Mouse (Mus musculus): ENCODE results near the gene B3galt6. TPM values are rescaled to one million over a fixed set of nuclear protein-coding genes. Genes with fewer than 3 reads are reported as not detected.

The B3galt6 gene
- polyA plus RNA-seq, 1 experiment: 4.5 TPM

DNA sequence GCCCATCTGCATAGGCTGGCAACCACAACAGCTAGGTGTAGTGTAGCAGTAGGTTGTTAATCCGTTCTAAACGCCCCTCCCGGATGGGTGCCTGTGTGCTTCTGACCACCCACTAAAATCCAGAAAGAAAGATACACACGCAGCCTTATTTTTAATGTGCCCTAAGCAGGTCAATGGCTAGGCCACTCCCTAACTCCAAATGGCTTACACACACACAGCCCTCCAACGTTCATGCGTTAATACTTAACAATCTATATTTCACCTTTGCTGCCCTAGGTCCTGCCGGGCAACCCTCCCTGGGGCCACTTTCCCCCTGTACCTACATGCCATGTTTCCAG lies 38.8 kb upstream of the B3galt6 start:
- peak overlapping the region; percentile 21; the same call in 1 of the 2 replicates for H3K27ac ChIP-seq (ENCODE audit: insufficient read depth, low read depth, low read length)
- TF ChIP-seq CTCF (conservative IDR thresholded peaks at IDR 0.05; ENCODE audit: insufficient read depth, insufficient read length, low read depth, low read length): no peak
- no peak for TF ChIP-seq POLR2A (IDR thresholded peaks at IDR 0.05; ENCODE audit: low read depth, low read length)
- no peaks in the 10 kb centered on the region for H3K27me3 ChIP-seq (replicated peaks; ENCODE audit: control insufficient read depth, insufficient read depth, low read length)
- H3K4me1 ChIP-seq (ENCODE audit: control insufficient read depth, insufficient read depth, low read length): peaks cover 15% of the 10 kb centered on the region
- WGBS: 5% methylated on average over 7 of the region's 7 CpGs
- H3K4me3 ChIP-seq (ENCODE audit: insufficient read depth, low read depth, low read length): peak overlapping the region; percentile 57
- no peaks in the 10 kb centered on the region for H3K36me3 ChIP-seq (ENCODE audit: control insufficient read depth, insufficient read depth, low read length)
- no peak for DNase-seq

DNA sequence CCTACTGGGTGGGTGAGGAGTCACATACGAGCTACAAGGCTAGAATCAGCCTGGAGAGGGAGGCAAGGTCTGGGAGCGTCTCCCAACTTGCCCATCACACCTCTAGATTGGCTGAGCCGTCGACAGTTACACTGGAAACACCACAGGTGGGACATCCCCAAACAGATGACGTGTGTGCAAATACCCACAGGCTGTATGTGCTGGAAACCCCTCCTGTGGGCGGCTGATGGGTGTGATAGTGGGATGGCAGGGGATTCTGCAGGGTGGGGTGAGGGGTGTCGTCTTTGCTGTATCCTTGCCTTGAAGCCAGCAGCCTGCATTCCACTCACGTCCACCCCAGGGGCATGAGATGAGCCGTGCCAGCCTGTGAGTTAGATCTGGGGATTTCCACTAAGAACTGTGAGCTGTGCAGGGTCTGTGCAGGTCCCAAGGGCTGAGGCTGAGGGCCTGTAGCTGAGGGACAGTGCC lies 38.2 kb upstream of the B3galt6 start:
- H3K27ac ChIP-seq (ENCODE audit: insufficient read depth, low read depth, low read length): peak overlapping the region; percentile 21; the same call in 1 of the 2 replicates
- H3K27me3 ChIP-seq (replicated peaks; ENCODE audit: control insufficient read depth, insufficient read depth, low read length): no peaks in the 10 kb centered on the region

DNA sequence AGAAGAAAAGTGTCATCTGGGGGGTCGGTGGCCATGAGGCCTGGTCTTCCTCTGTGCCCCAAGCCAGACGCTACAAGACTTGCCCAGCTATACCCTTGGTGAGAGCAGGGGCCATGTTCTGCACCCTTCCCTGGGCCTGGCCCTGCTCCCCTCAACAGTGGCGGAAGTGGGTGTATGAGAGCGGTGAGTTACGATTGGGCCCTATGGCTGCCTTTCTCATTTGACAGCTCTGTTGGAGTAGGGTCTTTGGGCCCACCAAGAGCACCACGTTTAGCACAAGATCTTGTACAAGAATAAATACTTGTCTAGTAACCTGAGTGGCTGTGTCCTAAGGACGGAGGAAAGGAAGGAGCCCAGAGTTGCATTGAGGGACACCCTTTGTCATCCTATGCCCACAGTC lies 36.1 kb upstream of the B3galt6 start:
- Histone ChIP-seq H3K27me3 (replicated peaks; ENCODE audit: control insufficient read depth, insufficient read depth, low read length) (no peaks in the 10 kb centered on the region), H3K4me1 (ENCODE audit: control insufficient read depth, insufficient read depth, low read length) (peaks cover 15% of the 10 kb centered on the region), H3K27ac (ENCODE audit: insufficient read depth, low read depth, low read length) (no peak overlapping the region), H3K36me3 (ENCODE audit: control insufficient read depth, insufficient read depth, low read length) (no peaks in the 10 kb centered on the region), H3K4me3 (ENCODE audit: insufficient read depth, low read depth, low read length) (no peak overlapping the region)
- WGBS: 89% methylated on average over 7 of the region's 7 CpGs
- no peak for DNase-seq
- TF ChIP-seq POLR2A (IDR thresholded peaks at IDR 0.05; ENCODE audit: low read depth, low read length): no peak
- TF ChIP-seq CTCF (conservative IDR thresholded peaks at IDR 0.05; ENCODE audit: insufficient read depth, insufficient read length, low read depth, low read length): no peak

More for the DNA sequence above, 38.2 kb upstream of the B3galt6 start:
- 41% methylated on average over 9 of the region's 9 CpGs for WGBS
- TF ChIP-seq CTCF (conservative IDR thresholded peaks at IDR 0.05; ENCODE audit: insufficient read depth, insufficient read length, low read depth, low read length) (no peak), POLR2A (IDR thresholded peaks at IDR 0.05; ENCODE audit: low read depth, low read length) (no peak)
- DNase-seq: no peak
- Histone ChIP-seq H3K4me3 (ENCODE audit: insufficient read depth, low read depth, low read length) (peak overlapping the region; percentile 57), H3K4me1 (ENCODE audit: control insufficient read depth, insufficient read depth, low read length) (peaks cover 15% of the 10 kb centered on the region), H3K36me3 (ENCODE audit: control insufficient read depth, insufficient read depth, low read length) (no peaks in the 10 kb centered on the region)

DNA sequence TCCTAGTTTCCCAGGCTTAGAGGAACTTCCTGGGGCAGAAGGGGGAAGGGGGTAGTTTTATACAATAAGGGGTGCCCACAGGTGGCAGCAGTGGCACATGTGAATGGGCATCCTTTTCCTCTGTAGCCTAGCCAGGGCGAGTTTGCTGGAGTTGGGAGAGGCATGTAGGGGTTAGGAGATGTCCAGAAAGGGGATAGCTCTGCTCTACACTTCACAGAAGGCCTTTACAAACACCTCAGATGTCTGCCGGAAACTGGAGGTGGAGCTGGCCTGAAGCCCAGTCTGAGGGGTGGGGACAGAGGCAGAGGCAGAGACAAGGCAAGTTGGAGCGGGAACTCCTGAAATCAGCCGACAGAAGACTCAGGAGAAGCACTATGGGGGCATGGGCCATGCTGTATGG lies 33.6 kb upstream of the B3galt6 start, which contains the start of gene Tnfrsf18:
Gene Tnfrsf18, plus strand, starts transcription at position 152 of the 400 bp plus-strand sequence.
- Histone ChIP-seq H3K4me1 (ENCODE audit: control insufficient read depth, insufficient read depth, low read length) (peaks cover 4% of the 10 kb centered on the region; the same call in 1 of the 2 replicates), H3K36me3 (ENCODE audit: control insufficient read depth, insufficient read depth, low read length) (no peaks in the 10 kb centered on the region), H3K27ac (ENCODE audit: insufficient read depth, low read depth, low read length) (no peak within 1 kb of the TSS), H3K27me3 (replicated peaks; ENCODE audit: control insufficient read depth, insufficient read depth, low read length) (no peaks in the 10 kb centered on the region), H3K4me3 (ENCODE audit: insufficient read depth, low read depth, low read length) (no peak within 1 kb of the TSS)
- 17% methylated on average over 4 of the region's 4 CpGs for WGBS
- peak; percentile 36 for DNase-seq
- TF ChIP-seq POLR2A (IDR thresholded peaks at IDR 0.05; ENCODE audit: low read depth, low read length) (no peak), CTCF (conservative IDR thresholded peaks at IDR 0.05; ENCODE audit: insufficient read depth, insufficient read length, low read depth, low read length) (no peak; the same call in 1 of the 2 replicates)

DNA sequence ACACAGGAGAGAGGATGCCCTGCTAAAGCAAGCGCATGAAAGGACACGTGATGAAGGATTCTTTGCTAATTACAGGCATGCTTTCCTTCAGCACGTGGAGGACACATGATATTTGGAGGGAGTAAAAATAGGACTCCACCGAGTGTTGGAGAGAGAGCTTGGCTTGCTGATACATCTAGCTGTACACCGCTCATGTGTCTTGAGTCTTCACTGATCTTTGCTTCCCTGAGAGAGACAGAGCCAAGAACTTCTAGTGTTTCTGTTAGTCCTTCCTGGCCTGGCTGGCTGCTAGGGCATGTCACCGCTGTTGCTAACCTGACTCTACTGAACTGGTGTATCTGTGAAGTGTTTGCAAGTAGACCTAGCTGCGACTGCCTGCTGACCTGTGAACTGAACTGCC lies 31.7 kb upstream of the B3galt6 start:
- Histone ChIP-seq H3K27ac (ENCODE audit: insufficient read depth, low read depth, low read length) (no peak overlapping the region), H3K4me3 (ENCODE audit: insufficient read depth, low read depth, low read length) (no peak overlapping the region), H3K4me1 (ENCODE audit: control insufficient read depth, insufficient read depth, low read length) (no peaks in the 10 kb centered on the region), H3K36me3 (ENCODE audit: control insufficient read depth, insufficient read depth, low read length) (no peaks in the 10 kb centered on the region), H3K27me3 (replicated peaks; ENCODE audit: control insufficient read depth, insufficient read depth, low read length) (no peaks in the 10 kb centered on the region)
- DNase-seq: no peak
- WGBS: 87% methylated on average over 7 of the region's 7 CpGs
- no peak for TF ChIP-seq POLR2A (IDR thresholded peaks at IDR 0.05; ENCODE audit: low read depth, low read length)
- TF ChIP-seq CTCF (conservative IDR thresholded peaks at IDR 0.05; ENCODE audit: insufficient read depth, insufficient read length, low read depth, low read length): no peak

DNA sequence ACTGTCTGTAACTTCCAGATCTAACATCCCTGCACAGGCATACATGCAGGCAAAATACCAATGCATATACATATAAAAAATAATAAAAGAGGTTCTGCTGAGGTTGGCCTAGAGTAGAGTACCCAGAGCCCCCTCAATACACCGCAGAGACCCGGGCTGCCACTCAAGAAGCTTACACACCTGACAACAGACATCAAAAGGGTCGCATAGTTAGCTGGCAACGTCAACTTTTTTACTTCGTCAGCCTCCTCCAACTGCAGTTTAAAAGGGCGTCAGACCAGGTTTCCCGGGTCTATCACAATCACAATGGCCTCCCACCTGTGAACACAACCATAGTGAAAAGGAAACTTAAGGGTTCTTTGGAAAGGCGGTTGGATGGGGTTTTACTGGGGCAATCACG lies 31.1 kb upstream of the B3galt6 start:
- 81% methylated on average over 9 of the region's 9 CpGs for WGBS
- Histone ChIP-seq H3K4me3 (ENCODE audit: insufficient read depth, low read depth, low read length) (no peak overlapping the region), H3K36me3 (ENCODE audit: control insufficient read depth, insufficient read depth, low read length) (no peaks in the 10 kb centered on the region), H3K27ac (ENCODE audit: insufficient read depth, low read depth, low read length) (no peak overlapping the region), H3K4me1 (ENCODE audit: control insufficient read depth, insufficient read depth, low read length) (no peaks in the 10 kb centered on the region), H3K27me3 (replicated peaks; ENCODE audit: control insufficient read depth, insufficient read depth, low read length) (no peaks in the 10 kb centered on the region)
- no peak for DNase-seq
- TF ChIP-seq POLR2A (IDR thresholded peaks at IDR 0.05; ENCODE audit: low read depth, low read length) (no peak), CTCF (conservative IDR thresholded peaks at IDR 0.05; ENCODE audit: insufficient read depth, insufficient read length, low read depth, low read length) (no peak)

DNA sequence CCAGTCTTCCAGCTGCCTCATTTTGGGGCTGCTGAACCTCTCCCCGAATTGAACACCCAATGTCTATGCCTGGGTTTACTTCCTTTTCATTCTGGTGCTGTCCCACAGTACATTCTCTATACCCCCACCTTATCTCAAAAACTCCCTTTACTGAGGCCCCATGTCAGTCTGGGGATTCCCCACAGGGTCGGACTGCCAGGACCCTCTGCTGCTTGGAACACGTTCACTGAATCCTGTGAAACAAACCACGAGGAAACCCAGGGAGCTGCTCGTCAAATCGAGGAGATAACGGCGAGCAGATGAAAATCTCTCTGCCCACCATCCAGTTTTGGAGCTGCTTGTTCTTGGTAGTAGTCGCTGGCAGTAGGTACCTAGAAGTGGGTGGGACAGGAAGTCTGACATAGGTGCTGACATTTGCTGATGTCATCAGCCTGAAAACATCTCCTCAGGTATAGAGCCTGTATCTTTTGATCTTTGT lies 29.5 kb upstream of the B3galt6 start:
- Histone ChIP-seq H3K27me3 (replicated peaks; ENCODE audit: control insufficient read depth, insufficient read depth, low read length) (no peaks in the 10 kb centered on the region), H3K36me3 (ENCODE audit: control insufficient read depth, insufficient read depth, low read length) (no peaks in the 10 kb centered on the region), H3K4me1 (ENCODE audit: control insufficient read depth, insufficient read depth, low read length) (no peaks in the 10 kb centered on the region), H3K27ac (ENCODE audit: insufficient read depth, low read depth, low read length) (no peak overlapping the region), H3K4me3 (ENCODE audit: insufficient read depth, low read depth, low read length) (no peak overlapping the region)
- no peak for TF ChIP-seq CTCF (conservative IDR thresholded peaks at IDR 0.05; ENCODE audit: insufficient read depth, insufficient read length, low read depth, low read length)
- no peak for TF ChIP-seq POLR2A (IDR thresholded peaks at IDR 0.05; ENCODE audit: low read depth, low read length)
- WGBS: 70% methylated on average over 9 of the region's 9 CpGs
- no peak for DNase-seq
